Mouse (Mus musculus) spleen, adult 2 months (tissue): ENCODE measurements around the gene Wnk2.

Experiments
- CTCF ChIP-seq: fragments of 200-500 bp; IDR thresholded peaks from 2 replicates; pipeline ENCODE4 v1.5.1; 2011; ENCODE audit warnings: mild to moderate bottlenecking, inconsistent platforms; ENCODE audit not compliant: insufficient read depth, insufficient read length, insufficient replicate concordance; ENCODE audit errors: extremely low read depth
- POLR2A ChIP-seq: fragments of 200-500 bp; IDR thresholded peaks from 2 replicates; pipeline ENCODE4 v1.6.1; 2011; ENCODE audit warnings: low read depth, low read length, inconsistent platforms

- TF ChIP-seq POLR2A (no peak), CTCF (no peak)
Observed at GRCm38 (mm10) chr13:49147007-49147857, 582 bp downstream of the Wnk2 start.
